Mouse (Mus musculus) liver, postnatal 0 days (tissue): ENCODE data around the gene Ddb1.

Source experiments
- CTCF ChIP-seq: sonication (generic); IDR thresholded peaks from 2 replicates; pipeline ENCODE4 v1.5.1; 2016; ENCODE audit warnings: antibody characterized with exemption, low read depth
- EP300 ChIP-seq: IDR thresholded peaks from 2 replicates; pipeline ENCODE4 v1.6.1; 2016; ENCODE audit warnings: antibody characterized with exemption, low read depth, mild to moderate bottlenecking

DNA sequence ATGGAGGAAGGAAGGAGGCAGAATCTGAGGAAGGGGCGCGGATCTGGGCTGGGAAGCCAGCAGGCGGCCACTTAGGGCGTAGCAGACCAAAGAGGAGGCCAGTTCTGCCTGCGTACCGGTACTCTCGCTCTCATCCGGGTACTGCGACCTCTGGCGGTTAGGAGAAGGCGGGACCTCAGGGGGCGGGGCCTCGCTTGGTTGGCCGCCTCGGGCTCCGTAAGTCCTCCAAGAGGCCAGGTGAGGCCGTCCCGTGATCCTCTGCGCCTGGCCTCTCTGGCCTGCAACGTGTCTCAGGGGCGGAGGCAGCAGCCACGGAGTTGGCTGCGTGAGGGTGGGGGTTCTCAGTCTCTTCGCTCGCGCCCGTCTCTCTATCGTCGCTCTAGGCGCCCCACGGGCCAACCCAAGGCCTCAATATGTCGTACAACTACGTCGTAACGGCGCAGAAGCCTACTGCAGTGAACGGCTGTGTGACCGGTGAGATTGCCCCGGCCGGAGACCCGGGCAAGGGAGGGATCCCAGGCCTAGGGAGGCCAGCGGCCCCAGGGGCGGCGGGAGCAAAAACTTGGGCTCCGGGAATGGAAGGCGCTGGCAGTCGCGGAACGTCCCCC is at the start of gene Ddb1, which contains the start of gene Tkfc:
- TF ChIP-seq CTCF, result peak; percentile 87
- TF ChIP-seq EP300, result peak; percentile 55; the same call in 1 of the 2 replicates
